Mouse (Mus musculus) lung, postnatal 4 days (tissue): ENCODE data around the gene Fgfr2.

Source experiments
- DNase-seq, 2 experiments: peaks; one replicate each; pipeline ENCODE4 v3.0.0; 2021

Gene Fgfr2

DNA sequence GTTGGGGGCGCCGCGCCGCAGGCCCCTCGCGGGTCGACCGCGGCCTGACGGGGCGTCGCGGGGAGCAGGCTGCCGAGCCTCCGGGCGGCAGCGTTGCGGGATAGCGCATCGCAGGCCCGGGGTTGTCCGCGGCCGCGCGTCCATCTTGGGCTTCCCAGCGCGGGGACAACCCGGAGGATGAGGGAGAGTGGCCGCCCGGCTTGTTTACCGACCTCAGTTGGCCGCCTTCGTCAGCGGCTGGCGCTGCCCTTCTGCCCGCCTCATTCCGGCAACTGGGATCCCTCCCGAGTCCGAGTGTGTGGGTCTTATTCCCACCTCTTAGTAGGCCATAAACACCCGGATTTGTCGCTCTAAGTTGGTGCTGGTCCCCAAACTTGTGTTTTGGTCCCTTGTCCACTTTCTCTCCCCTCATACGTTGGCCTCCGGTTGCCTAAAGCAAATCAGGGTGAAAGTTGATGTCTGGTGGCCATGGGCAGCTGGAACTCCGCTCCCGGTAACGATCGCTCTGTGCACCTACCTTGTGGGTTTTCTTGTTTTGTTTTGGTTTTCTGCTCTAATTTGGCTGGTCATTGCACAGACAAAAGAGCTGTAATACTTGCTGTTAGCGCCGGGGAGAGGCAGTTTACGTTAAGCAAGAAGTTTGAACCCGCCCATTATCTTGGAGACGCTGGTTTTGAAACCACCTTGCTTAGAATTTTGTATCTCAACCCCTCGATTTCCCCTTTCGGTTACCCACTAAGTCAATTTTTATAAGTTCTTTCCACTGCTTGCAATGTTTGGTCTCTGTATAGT lies 191.4 kb downstream of the Fgfr2 start:
- DNase-seq, result peak; percentile 62 to 65

DNA sequence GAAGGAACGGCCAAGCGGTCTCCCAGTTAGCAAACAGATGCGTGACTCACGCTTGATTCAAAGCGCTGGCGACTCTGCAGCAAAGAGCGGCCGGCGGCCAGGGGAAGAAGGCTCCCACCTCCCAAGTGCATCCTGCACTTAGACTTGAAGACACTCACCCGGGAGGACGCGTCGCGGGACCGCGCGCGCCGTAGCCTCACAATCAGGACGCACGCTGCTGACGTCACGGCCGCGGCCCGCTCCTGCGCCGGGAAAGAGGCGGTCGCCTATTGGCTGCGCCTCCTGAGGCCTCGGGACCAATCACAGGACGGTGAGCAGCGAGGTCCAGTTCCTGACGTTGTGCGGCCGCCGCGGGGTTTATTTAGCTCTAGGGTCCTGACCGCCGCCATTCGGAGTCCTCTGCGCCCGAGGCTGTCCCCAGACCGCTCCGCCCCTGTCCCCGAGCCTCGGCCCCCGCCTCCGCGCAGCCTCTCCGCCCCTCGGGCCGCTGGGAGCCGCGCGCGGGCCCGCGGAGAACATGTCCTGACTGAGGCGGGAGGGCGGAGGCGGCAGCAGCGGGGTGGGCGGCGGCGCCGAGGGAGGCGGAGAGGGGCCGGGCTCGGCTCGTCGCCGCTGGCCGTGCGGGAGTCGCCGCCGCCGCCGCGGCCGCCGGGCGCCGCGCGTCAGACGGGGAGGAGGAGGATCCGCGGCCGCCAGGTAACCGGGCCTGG lies 192.1 kb downstream of the Fgfr2 start, which contains the start of gene Zranb1:
TSS of gene Zranb1 (plus strand) at position 293 of the 710 bp plus-strand sequence.
- peak; percentile 99 for DNase-seq

DNA sequence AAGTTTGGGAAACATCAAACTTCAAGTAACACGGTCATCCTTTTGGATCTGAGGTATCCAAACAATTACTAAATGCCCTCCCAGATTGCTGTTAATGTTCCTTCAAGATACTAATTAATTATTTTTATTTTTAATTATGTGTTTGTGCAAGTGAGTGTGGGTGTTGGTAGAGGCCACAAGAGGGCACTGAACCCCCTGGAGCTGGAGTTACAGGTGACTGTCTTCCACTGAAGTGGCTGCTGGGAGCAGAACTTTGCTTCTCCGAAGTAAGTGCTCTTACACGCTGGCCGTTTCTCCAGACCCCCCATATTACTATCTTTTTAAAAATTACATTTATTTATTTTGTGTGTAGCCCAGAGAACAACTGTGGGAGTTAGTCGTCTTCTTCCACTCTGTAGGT lies 193.1 kb downstream of the Fgfr2 start:
- DNase-seq, result no peak

DNA sequence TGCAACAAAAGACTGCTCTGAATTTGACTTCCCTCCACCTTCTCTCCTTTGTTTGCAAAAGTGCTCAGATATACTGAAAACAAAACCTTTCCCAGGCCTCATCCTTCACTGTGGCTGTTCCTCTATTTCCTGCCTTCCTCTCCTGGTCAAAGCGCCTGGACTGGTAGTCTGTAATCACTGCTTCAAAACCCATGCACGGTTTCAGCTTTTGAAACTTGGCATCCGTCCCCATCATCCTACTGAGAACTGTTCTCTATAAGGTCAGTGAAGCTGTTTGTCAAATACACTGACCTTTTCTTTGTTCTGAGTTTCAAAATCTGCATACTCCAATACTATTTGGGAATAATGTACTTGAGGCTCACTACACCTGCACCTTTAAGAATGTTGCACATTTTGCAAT lies 195.9 kb downstream of the Fgfr2 start:
- peak in 1 of 2 experiments; percentile 8 for DNase-seq

DNA sequence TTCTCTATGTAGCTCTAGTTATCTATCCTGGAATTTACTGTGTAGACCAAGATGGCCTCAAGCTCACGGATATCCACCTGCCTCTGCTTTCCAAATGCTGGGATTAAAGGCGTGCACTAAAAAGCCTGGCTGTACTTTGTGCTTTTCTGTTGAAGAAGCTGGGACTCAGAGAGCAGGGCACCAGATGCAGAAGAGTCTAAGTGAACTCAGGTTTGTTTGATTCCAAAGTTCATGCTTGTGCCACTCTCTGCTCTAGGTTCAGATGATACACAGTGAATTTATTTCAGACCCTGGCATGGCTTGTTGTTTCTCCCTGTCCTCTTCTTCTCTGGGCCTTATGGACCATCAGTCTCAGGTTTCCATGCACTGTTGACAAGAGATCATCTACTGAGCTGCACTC lies 197.9 kb downstream of the Fgfr2 start:
- DNase-seq, result no peak

DNA sequence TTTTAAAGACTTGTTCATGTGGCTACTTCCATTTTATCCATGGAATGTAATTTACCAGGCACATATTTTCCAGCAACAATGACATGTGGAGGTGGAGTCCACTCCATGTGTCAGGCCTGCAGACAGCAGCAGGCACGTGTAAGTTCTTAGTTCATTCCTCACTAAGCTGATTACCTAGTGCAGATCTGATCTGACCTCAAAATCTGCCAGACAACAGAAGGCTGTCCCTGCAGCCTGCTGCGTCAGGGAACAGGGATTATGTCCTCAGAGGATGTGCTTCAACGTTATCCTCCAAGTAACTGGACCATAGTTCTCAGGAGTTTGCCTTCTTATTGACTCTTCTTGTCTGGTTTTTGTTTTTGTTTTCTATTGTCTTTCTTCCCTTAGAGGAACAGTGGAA lies 201.2 kb downstream of the Fgfr2 start:
- DNase-seq, result no peak

DNA sequence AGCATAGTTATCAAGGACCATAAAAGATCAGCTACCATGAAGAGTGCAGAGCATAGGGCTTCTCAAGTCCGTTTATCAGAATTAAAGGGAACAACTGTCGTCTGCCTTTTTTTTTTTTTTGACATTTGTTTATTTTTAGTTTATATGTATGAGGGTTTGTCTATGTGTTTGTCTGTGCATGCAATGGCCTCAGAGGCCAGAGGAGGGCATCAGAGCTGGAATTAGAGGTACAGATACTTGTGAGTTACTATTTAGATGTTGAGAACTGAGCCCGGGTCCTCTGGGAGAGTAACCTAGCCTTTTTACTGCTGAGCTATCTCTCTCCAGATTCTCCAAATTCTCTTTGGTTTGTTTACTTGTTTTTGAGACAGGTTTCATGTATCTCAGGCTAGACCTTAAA lies 219.4 kb downstream of the Fgfr2 start:
- DNase-seq, result no peak

DNA sequence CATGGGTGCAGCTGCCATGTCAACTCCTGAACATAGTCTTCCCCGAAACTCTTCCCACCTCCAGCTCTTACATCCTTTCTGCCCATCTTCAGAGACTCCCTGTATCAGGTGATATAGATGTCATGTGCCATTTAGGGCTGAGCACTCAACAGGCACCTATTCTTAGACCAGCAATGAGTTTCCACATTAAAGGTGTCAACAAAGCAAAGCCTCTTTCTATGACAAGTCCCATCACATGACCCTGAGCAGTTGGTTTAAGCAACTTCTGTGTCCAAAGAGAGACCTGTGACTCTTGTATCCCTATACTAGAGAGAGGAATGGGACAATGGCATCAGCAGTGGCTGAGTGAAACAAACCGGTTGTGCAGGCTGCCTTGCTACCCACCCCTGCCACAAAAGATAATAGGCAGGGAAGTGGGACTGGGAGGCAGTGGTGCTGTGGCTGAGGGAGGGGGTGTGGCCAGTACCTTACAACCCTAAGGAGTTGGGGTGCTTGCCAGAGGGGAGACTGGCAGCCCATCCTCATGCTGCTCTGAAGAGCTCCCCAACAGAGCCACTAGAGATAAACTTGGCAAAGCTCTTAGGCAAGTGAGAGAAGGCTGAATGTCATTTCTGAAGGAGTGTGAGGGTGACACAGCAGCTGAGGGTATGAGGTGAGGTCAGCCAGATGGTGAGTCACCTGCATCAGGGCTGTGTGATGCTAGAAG lies 222.2 kb downstream of the Fgfr2 start:
- peak; percentile 16 to 49 for DNase-seq

DNA sequence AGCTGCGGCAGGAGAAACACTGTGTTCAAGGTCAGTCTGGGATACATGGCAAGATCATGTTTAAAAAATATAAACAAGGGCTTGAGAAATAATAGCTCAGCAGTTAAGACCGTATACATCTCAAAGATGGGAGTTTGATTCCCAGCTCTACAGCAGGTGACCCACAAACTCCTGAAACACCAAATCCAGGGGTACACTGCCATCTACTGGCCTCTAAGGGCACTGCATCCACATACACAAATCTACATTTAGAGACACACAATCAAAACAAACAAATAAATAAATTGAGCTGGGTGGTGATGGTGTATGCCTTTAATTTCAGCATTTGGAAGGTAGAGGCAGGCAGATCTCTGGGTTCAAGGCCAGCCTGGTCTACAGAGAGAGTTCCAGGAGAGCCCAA lies 224.9 kb downstream of the Fgfr2 start:
- peak in 1 of 2 experiments; percentile 23 for DNase-seq

DNA sequence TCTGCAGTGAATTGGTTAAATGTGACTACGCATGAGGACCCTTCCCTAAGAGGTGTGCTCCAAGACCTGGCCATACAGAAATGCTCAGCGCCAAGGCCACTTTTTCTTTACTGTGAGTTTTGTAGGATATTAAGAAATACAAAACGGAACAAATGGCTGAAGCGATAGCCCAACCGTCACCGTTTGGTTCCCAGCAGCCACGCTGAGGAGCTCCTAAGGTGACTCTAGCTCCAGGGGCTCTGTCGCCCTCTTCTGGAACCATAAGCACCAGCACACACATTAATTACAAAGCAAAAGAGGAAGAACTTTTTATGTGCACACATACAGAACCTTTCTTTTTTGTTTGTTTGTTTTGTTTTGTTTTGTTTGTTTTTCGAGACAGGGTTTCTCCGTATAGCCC lies 225.9 kb downstream of the Fgfr2 start:
- DNase-seq, result no peak

DNA sequence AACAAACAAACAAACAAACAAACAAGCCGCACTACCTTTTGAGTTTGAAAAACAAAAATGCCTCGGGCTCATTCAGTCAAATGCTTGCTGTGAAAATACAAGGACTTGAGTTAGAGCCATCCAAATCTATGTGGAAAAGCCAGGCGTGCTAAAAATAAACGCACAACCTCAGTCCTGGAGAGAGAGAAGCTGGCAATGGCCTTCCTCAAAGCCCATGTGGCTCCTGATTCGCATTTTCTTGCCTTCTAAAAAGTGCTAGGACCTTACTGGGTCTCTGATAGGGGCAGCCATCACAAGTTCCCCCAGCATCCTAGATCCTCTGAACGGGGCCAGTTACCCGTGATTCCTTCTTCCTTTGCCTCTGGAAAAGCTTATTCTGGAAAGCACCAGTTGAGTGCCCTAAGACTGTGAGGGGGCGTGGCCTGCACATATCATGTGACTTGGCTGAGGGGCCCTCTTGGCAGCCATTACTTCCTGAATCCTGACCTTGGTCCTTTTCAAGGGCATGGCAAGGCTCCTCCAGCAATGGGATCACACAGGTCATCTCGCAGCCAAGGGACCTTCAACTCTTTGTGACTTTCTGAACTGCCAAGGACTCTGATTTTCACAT lies 226.8 kb downstream of the Fgfr2 start:
- no peak for DNase-seq

DNA sequence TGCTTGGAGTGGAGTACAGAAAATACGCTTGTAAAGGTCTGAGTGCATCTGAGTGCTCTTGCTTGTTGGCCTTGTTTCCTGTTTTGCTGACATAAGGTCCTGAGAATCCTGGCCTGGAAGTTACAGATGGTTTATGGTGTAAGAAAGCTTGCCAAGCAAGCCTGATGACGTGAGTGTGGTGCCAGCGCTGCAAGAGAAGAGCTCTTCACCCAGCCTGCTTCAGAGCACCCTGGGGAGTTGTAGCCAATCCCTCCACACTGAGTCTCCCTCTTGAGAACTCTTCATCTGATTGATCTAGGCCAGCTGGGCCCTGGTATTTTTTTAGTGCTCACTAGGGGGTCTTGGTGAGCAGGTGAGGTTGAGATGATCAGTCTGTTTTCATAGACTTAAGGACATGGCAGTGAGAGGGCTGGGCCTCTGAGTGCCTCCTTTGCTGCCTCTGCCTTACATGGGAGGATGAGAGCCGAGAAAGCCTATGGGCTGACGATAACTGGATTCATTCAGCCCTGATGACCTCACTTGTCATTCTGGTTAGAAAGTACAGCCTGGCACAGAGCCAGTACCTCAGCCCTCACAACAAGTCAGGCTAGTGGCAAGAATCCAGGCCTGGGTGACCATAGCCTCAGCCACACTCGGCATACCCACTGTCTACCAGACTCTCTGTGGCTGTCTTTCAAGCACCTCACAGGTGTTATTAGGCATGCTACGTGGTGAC lies 228.2 kb downstream of the Fgfr2 start:
- peak; percentile 42 to 70 for DNase-seq

DNA sequence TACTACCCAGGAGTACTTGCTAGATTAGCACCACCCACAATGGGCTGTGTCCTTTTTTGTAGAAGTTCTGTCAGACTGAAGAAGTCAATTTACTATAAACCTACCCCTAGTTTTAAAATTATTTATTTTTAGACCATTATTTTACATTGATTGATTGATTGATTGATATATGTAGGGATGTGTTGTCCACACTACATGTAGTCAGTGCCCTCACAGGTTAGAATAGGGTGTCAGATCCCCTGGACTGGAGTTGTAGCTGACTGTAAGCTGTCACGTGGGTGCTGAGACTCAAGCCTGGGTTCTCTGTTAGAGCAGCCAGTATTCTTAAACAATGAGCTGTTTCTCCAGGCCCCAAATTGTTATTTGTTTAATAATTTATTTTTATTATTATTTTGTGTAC lies 229.8 kb downstream of the Fgfr2 start:
- DNase-seq, result no peak

DNA sequence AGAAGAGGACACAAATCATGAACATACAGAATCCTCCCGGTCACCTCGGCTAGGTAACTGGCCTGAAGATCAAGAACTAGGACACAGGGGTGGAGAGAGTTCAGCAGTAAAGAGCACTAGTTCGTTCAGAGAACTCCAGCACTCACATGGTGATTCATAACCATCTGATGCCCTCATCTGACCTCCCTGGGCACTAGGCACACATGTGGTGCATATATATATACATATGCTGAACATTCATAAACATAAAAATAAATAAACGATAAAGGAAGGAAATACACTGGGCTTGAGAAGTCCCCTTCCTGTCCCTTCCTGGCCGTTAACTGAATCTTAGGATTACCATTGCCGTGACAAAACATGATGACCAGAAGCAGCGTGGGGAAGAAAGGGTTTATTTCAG lies 230.3 kb downstream of the Fgfr2 start:
- no peak for DNase-seq

DNA sequence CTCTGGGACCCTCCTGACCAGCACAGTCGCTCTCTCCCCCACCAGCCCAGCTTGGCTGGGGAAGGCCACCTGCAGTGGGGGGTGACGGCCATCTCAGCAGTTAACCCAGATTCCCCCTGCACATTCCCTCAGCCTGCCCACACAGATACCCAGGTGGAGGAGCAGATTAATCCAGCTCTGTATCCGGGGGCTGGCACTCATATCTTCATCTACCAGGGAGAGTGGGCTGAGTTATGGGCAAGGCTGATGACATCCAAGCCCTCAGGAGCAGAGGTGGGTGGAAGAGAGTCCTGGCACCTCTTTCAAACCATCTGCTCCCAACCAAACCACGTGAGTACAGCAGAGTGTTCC lies 230.9 kb downstream of the Fgfr2 start:
- no peak for DNase-seq

DNA sequence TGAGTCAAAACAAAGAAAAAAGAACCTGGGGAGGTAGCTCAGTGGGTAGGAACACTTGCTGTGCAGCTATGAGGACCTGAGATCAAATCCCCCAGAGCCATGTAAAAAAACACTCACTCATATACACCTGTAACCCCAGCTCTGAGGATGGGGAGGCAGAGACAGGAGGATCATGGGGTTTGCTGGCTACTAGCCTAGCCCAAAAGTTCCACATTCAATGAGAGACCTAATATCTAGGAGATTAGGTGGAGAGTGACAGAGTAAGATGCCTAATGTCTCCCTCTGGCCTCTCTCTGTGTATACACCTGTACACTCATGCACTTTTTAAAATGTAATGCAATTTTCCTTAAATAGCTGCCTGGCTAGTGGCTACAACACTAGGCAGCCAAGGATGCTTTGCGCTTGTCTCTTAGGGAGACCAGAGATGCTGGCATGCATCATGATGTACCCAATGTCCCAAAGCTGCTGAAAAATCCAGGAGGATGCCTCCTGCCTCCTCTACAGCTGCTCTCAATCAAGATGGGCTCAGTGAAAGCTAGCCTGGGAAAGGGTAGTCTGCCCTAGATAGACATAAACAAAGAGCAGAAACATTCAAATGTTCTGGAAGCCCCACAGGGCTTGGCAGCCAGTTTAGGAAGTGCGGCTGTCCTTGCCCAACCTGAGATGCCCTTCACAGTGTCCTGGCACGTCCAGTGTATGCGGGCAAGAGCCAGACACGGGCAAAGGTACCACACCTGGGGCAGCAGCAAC lies 231.4 kb downstream of the Fgfr2 start:
- DNase-seq, result no peak

DNA sequence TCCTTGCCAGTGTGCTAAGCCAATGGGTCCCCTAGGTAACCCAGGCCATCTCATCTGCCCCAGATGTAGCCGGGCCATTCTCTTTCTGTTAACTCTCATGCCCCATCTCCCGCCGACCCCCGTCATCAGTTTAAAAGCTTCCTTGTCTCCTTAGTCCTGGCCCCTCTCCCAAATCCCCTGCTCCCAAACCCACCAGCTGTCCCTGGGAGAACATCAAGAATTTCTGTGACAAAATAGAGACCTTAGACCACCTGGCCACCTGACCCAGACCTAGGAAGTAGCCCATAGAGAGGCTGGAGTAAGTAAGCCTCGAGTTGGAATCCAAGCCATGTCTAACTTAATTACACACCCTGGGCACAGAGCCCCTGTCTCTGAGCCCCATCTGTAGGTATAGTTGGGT lies 232.9 kb downstream of the Fgfr2 start:
- no peak for DNase-seq

DNA sequence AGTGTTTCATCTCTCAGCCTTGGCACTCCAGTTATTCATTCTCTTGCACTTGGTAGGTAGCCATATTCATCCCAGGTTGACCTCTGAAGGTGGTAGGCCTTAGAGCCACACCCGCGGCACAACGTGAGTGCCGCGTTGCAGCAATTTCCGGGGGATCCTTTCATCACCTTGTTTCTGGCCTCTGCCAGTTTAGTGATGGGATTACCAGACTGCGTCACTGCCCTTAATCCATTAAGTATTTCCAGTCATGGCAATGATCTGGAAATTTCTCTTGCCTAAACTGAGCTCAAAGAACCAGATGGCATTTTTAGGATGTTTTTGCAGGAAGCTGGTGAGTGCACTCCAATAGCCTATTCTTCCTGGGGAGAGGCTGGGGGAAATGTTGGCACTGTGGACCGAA lies 233.5 kb downstream of the Fgfr2 start:
- no peak for DNase-seq

DNA sequence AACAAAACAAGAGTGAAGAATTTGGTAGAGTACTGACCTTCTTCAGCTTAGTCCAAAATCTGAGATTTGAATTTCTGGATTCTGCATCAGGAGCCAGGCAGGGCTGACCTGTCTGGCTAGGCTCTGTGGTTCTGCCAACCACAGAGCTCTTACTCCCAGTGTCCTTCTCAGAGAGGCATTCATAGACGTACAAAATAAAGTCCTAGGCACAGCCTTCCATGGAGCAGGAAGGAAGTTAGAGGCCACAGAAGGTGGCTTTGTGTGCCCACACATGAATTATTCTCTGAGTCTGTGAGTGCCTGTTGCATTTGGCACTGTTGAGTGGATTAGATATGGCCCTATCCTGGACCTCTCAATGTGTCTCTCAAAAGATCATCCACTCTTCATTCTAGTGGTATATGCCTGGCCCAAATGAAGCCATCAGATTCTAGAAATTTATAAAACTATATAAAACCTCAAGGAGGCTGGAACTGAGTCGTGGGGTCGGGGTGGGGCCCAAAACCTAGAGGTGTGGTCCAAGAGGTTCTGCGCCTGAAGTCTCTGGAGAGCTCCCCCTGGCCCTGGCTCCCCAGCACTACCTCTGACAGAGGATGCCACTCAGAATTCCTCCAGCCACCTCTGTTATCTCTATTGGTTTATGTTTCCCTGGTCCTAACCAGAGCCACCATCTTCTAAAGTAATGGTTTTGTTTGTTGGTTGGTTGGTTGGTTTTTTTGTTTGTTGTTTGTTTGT lies 234.5 kb downstream of the Fgfr2 start:
- DNase-seq, result no peak

DNA sequence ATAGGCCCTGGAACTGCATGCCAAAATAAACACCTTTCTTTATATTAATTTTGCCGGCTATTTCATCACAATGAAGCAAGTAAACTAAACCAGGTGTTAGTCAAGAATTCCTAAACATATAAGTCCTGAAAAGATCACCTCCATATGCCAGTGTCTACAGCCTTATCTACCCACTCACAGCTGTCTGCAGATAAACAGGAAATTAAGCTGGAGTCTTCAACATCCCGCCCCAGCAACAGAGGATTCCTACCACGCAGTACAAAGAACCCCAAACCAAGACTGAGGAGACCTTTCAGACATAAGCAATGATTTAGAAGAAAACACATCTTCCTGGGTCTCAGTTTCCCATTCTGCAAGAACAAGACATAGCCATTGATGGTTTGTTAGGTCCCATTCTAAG lies 235.1 kb downstream of the Fgfr2 start:
- DNase-seq, result no peak
